Mouse (Mus musculus): ENCODE results near the gene Timd2. TPM values are rescaled to one million over a fixed set of nuclear protein-coding genes. Genes with fewer than 3 reads are reported as not detected.
"Not testable (repeated sequence)": the region's sequence is repeated elsewhere in the genome, so short reads cannot be mapped to it uniquely, and the experiment has no call there.

Timd2 gene
- total RNA-seq, 2 experiments from 2014 or later = 0.20 to 7.7 TPM

DNA sequence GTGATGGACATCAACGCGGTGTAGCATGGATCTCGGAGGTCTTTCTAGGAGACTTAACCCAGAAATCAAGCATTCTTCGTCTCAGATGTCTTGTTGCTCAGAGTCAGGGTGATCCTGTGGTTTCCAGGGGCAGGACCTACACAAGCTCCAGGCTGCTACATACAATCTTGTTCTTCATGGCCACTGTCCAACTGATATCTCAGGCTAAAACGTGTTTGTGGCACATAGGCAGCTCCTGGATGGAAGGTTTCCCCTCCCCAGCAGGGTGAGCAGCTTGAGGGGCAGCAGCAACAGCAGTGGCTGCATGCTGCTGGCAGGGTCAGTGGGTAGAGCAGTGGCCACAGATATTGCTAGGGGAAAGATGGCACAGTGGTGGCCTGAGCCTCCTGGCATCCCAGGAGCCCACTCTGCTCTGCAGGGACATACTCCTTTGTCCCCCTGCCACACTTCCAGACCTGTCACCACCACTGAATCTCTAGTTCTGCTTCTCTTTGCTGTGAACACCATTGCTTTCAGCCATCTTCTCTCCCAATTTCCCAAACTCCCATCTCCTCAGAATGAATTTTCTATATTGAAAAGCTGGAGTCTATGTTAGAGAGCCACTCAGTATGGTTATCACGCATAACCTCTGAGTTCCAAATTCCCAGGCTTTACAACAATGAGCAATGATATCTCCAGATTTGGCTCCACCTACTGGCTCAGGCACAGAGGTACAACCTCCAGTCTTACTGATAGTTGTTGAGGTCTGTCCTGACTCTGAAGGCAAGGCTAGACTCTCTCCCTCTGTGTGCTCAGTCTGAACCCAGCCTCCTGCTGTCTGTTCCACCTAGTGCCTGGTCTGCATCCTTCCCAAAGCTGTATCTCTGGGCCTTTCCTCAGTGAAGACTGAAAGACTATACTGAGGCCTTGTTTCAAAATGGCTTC is 41.0 kb downstream of the Timd2 start:
- DNase-seq (ENCODE audit: low spot score in 2 of 2) = no peak

GRCm38 (mm10) chr11:46663215-46663614 is 43.6 kb downstream of the Timd2 start:
- no peak for DNase-seq (ENCODE audit: low spot score in 2 of 2)

- DNase-seq (ENCODE audit: low spot score in 2 of 2) = no peak
Observed at GRCm38 (mm10) chr11:46652476-46652875, 54.4 kb downstream of the Timd2 start.

GRCm38 (mm10) chr11:46649655-46650054 is 57.2 kb downstream of the Timd2 start:
- not testable (repeated sequence) for DNase-seq (ENCODE audit: low spot score in 2 of 2)

- no peak for DNase-seq (ENCODE audit: low spot score in 2 of 2)
Observed at GRCm38 (mm10) chr11:46644824-46645223, 62.0 kb downstream of the Timd2 start.

DNA sequence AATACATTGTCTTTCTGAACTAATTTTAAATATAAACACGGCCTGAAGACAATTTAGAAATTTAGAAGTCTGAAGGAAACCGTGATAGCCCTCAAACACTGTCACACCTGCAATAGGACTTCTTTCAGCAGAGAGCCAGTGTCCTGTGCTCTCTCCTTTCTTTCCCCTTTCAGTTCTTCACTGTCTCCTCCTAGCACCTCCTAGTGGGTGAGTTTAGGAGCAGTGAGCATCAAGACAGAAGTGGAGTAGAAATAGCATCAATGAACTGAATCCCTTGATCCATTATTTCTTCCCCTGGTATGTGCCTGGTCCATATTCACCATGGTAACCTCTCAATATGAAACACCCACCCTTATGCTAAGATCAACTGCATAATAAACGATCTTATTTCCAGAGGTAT is 70.3 kb downstream of the Timd2 start:
- no peak for DNase-seq (ENCODE audit: low spot score in 2 of 2)

DNA sequence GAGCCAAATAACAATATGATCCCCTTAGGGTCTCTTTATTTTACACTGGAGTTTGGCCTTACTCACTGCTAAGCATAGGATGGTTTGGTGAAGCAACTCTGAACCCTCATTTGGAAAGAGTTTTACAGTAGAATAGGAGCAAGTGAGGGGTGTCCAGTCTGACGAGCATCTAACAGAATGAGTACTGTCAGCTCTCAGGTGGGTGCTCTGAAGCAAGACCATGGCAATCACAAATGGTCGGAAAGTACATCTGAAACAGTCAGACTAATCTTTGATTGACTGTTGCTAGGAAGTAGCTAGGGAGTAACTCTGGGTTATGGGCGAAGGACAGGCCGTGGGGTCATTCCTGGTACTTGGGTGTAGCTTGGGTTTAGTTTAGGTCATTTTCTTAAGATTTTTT is 71.3 kb downstream of the Timd2 start:
- DNase-seq (ENCODE audit: low spot score in 2 of 2) = not testable (repeated sequence)

DNA sequence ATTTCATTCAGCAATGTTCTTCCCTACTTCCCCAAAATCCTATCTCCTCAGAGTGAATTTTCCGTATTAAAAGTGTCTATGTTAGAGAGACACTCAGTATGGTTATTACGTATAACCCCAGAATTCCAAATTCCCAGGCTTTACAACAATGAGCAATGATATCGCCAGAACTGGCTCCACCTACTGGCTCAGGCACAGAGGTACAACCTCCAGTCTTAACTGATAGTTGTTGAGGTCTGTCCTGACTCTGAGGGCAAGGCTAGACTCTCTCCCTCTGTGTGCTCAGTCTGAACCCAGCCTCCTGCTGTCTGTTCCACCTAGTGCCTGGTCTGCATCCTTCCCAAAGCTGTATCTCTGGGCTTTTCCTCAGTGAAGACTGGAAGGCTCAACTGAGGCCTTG is 75.2 kb downstream of the Timd2 start:
- DNase-seq (ENCODE audit: low spot score in 2 of 2) = peak in 1 of 2 experiments; percentile 8

DNA sequence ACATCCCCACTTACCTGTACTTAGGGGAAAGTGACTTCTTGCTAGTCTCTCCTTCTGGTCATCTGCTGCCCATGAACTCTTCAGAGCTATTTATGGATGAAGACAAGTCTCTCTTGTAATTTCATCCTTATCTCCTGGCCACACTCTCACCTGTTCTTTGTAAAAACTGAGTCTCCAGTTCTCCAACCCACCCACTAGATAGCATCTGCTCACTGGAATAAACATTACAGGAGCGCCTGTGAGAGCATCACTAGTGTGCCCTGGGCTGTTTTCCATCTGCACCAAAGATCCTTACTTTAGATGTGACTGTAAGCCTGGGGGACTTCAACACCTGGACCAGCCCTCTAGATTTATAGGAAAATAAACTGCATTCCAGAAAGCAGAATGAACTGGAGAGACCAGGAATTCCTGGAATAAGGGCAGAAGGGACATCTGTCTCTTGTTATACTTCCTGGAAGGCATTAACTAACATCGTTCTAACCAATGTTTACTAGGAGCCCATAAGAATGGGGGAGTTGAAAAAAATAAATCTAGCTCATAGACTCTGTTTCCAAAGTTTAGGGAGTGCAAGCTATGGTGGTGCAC is 77.6 kb downstream of the Timd2 start, which contains the start of gene Dppa1:
TSS of gene Dppa1 (minus strand) at position 51 of the 585 bp plus-strand sequence.
- DNase-seq (ENCODE audit: low spot score in 2 of 2) = no peak

GRCm38 (mm10) chr11:46620414-46621168 is 86.3 kb downstream of the Timd2 start:
- no peak for DNase-seq (ENCODE audit: low spot score in 2 of 2)

DNA sequence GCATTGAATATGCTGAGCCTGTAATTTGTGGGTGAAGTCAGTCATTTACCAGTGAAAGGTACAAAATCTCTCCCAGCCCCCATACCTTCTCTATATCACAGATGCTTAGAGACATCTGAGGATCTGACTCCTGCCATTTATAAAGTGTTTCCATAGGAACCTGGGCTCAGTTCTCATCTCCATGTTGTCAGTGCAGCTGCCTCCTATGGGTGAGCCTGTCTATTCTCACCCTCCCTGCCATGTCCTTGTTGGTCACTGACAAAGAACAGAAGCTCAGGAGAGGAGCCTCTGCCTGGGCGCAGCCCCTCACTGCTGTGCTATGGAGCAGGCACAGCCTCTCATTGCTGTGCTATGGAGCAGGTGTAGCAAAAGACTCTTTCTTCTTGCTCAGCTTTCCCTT is 86.9 kb downstream of the Timd2 start:
- DNase-seq (ENCODE audit: low spot score in 2 of 2) = no peak

Other genes starting within 250 kb of the Timd2 start
- gene Gm12169, start 182.8 kb downstream of the Timd2 start, total RNA-seq (2021) = not detected
- gene BC053393, start 135.5 kb downstream of the Timd2 start, total RNA-seq (2021) = not detected
- gene Dppa1, start 77.8 kb downstream of the Timd2 start, total RNA-seq (2021) = not detected
- gene Havcr1, start 28.0 kb upstream of the Timd2 start, total RNA-seq (2021) = not detected
- gene Timd4, start 103.7 kb upstream of the Timd2 start, total RNA-seq (2021) = 1 to 10 TPM; 1.8 to 2.8 TPM

Data from adrenal gland, postnatal 4 days (tissue).